Mouse (Mus musculus): ENCODE results near the gene Pdcl3. TPM values are rescaled to one million over a fixed set of nuclear protein-coding genes. Genes with fewer than 3 reads are reported as not detected.

Gene Pdcl3
- polyA plus RNA-seq (2015; fragmentation: Nextera tagmentation; extraction: Ambion mirVana) = 173 and 192 TPM in 2 replicates

DNA sequence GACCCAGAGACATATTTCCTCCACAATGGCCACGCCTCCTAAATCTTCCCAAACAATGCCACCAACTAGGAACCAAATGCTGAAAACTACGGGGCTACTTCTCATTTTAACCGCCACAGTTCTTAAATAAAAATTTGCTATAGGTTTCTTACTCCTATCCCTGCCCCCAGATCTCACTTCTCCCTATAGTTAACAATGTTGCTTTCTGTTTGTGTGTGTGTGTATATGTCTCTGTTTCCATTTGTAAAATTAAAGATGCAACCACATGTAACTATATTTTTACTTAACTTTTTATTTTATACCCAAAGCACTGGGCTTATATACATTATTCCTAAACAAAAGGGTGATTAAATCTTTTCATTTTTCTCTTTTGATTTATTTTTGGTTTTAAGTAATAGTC is at the start of gene Pdcl3:
Gene Pdcl3 (plus strand): TSS at position 301 of the 400 bp plus-strand sequence.
- H3K4me3 ChIP-seq = no peak within 1 kb of the TSS
- peaks cover 17% of the 10 kb centered on the region for H3K4me1 ChIP-seq
- 82% methylated on average over 3 of the region's 3 CpGs for WGBS
- H3K9me3 ChIP-seq (replicated peaks) = no peaks in the 10 kb centered on the region
- no peak within 1 kb of the TSS for H3K4me2 ChIP-seq
- H3K9ac ChIP-seq = no peak within 1 kb of the TSS
- no peak within 1 kb of the TSS for H3K27ac ChIP-seq
- H3K27me3 ChIP-seq = no peaks in the 10 kb centered on the region
- ATAC-seq = no peak
- H3K36me3 ChIP-seq (ENCODE audit: poor library complexity, severe bottlenecking) = no peaks in the 10 kb centered on the region

- Histone ChIP-seq H3K9me3 (replicated peaks) (no peaks in the 10 kb centered on the region), H3K4me3 (no peak overlapping the region), H3K27me3 (no peaks in the 10 kb centered on the region), H3K4me2 (no peak overlapping the region), H3K4me1 (no peaks in the 10 kb centered on the region), H3K36me3 (ENCODE audit: poor library complexity, severe bottlenecking) (no peaks in the 10 kb centered on the region), H3K9ac (no peak overlapping the region), H3K27ac (no peak overlapping the region)
- 20% methylated on average over 6 of the region's 6 CpGs for WGBS
- no peak for ATAC-seq
Observed at GRCm38 (mm10) chr1:38936780-38937179, 48.6 kb upstream of the Pdcl3 start.

- no peak within 1 kb of the TSS for H3K9ac ChIP-seq
- no peak for ATAC-seq
- no peaks in the 10 kb centered on the region for H3K4me1 ChIP-seq
- H3K27me3 ChIP-seq = no peaks in the 10 kb centered on the region
- H3K27ac ChIP-seq = no peak within 1 kb of the TSS
- H3K4me3 ChIP-seq = no peak within 1 kb of the TSS
- no peaks in the 10 kb centered on the region for H3K36me3 ChIP-seq (ENCODE audit: poor library complexity, severe bottlenecking)
- no peaks in the 10 kb centered on the region for H3K9me3 ChIP-seq (replicated peaks)
- 75% methylated on average over 6 of the region's 6 CpGs for WGBS
- no peak within 1 kb of the TSS for H3K4me2 ChIP-seq
Observed at GRCm38 (mm10) chr1:38938849-38939248, 46.6 kb upstream of the Pdcl3 start, which contains the start of gene Nms. Gene Nms (plus strand): TSS chr1:38939149.

DNA sequence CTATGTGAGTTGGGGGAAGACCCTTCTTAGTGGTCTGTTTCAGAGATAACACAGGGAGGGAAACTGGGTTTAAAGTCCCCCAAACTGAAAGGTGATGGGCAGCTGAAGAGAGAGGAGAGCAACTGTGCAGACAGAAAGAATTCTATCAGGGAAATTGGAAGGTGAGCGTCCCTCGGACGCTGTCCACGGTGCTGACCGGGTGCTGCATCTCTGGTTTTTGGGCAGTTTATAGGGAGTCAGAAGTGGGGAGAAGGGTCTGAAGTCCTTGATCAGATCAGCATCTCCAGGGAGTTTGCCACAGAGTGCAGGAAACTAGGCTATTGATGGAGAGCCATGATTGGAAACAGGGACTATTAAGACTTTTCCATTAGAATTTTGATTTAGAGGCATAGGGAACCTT is 45.8 kb upstream of the Pdcl3 start:
- WGBS = 12% methylated on average over 5 of the region's 5 CpGs
- H3K4me2 ChIP-seq = no peak overlapping the region
- H3K9me3 ChIP-seq (replicated peaks) = no peaks in the 10 kb centered on the region
- no peak overlapping the region for H3K4me3 ChIP-seq
- no peaks in the 10 kb centered on the region for H3K4me1 ChIP-seq
- no peaks in the 10 kb centered on the region for H3K27me3 ChIP-seq
- H3K36me3 ChIP-seq (ENCODE audit: poor library complexity, severe bottlenecking) = no peaks in the 10 kb centered on the region
- ATAC-seq = no peak
- H3K9ac ChIP-seq = no peak overlapping the region
- no peak overlapping the region for H3K27ac ChIP-seq

GRCm38 (mm10) chr1:38956457-38956856 is 29.0 kb upstream of the Pdcl3 start:
- Histone ChIP-seq H3K27me3 (no peaks in the 10 kb centered on the region), H3K4me3 (no peak overlapping the region), H3K9me3 (replicated peaks) (no peaks in the 10 kb centered on the region), H3K4me1 (no peaks in the 10 kb centered on the region), H3K27ac (no peak overlapping the region), H3K36me3 (ENCODE audit: poor library complexity, severe bottlenecking) (no peaks in the 10 kb centered on the region), H3K4me2 (no peak overlapping the region), H3K9ac (no peak overlapping the region)
- no peak for ATAC-seq
- WGBS = 89% methylated on average over 3 of the region's 3 CpGs

DNA sequence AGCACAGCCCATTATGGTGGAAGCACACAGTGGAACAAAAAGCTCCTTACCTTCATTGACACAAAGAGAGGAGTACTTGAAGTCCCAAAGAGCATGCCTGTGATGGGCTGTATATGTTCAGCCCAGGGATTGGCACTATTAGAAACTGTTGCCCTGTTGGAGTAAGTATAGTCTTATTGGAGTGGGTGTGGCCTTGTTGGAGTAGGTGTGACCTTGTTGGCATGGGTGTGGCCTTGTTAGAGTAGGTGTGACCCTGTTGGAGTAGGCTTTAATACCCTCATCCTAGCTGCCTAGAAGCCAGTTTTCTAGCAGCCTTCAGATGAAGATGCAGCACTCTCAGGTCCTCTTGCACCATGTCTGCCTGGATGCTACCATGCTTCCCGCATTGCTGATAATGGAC is 16.3 kb upstream of the Pdcl3 start:
- Histone ChIP-seq H3K9me3 (replicated peaks) (no peaks in the 10 kb centered on the region), H3K36me3 (ENCODE audit: poor library complexity, severe bottlenecking) (no peaks in the 10 kb centered on the region), H3K4me2 (no peak overlapping the region), H3K4me1 (no peaks in the 10 kb centered on the region), H3K9ac (no peak overlapping the region), H3K4me3 (no peak overlapping the region), H3K27ac (no peak overlapping the region), H3K27me3 (no peaks in the 10 kb centered on the region)
- WGBS = 82% methylated on average over 1 of the region's 1 CpGs
- ATAC-seq = no peak

DNA sequence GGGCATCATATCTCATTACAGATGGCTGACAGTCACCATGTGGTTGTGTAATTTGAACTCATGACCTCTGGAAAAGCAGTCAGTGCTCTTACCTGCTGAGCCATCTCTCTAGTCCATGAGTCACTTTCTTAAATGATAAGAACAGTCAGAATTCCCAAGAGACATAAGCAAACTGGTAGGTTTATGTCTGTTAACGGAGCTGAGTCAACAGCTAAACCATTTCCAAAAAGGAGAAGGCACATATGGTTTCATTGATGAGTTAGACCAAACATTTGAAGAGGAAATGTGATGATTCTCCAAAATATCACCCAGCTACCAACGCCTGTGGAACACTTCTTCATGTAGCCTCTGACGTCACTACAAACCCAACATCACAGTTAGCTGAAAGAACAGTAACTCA is 13.7 kb upstream of the Pdcl3 start:
- H3K9ac ChIP-seq = no peak overlapping the region
- H3K9me3 ChIP-seq (replicated peaks) = no peaks in the 10 kb centered on the region
- H3K4me2 ChIP-seq = no peak overlapping the region
- no peak for ATAC-seq
- H3K36me3 ChIP-seq (ENCODE audit: poor library complexity, severe bottlenecking) = no peaks in the 10 kb centered on the region
- H3K4me1 ChIP-seq = no peaks in the 10 kb centered on the region
- no peak overlapping the region for H3K4me3 ChIP-seq
- WGBS = 87% methylated on average over 3 of the region's 3 CpGs
- no peak overlapping the region for H3K27ac ChIP-seq
- H3K27me3 ChIP-seq = no peaks in the 10 kb centered on the region

GRCm38 (mm10) chr1:38972986-38973592 is 12.3 kb upstream of the Pdcl3 start:
- no peak for ATAC-seq
- Histone ChIP-seq H3K4me1 (no peaks in the 10 kb centered on the region), H3K27me3 (no peaks in the 10 kb centered on the region), H3K4me3 (no peak overlapping the region), H3K9ac (no peak overlapping the region), H3K27ac (no peak overlapping the region), H3K4me2 (no peak overlapping the region), H3K36me3 (ENCODE audit: poor library complexity, severe bottlenecking) (no peaks in the 10 kb centered on the region), H3K9me3 (replicated peaks) (no peaks in the 10 kb centered on the region)
- 86% methylated on average over 9 of the region's 9 CpGs for WGBS

GRCm38 (mm10) chr1:38979953-38980352 is 5.5 kb upstream of the Pdcl3 start:
- H3K9ac ChIP-seq = no peak overlapping the region
- H3K27me3 ChIP-seq = no peaks in the 10 kb centered on the region
- H3K4me2 ChIP-seq = no peak overlapping the region
- H3K4me1 ChIP-seq = no peaks in the 10 kb centered on the region
- 90% methylated on average over 7 of the region's 7 CpGs for WGBS
- no peak for ATAC-seq
- no peak overlapping the region for H3K4me3 ChIP-seq
- H3K27ac ChIP-seq = no peak overlapping the region
- H3K36me3 ChIP-seq (ENCODE audit: poor library complexity, severe bottlenecking) = no peaks in the 10 kb centered on the region
- no peaks in the 10 kb centered on the region for H3K9me3 ChIP-seq (replicated peaks)

GRCm38 (mm10) chr1:38983870-38984269 is 1.5 kb upstream of the Pdcl3 start:
- Histone ChIP-seq H3K4me2 (no peak overlapping the region), H3K27me3 (no peaks in the 10 kb centered on the region)
- 75% methylated on average over 2 of the region's 2 CpGs for WGBS

GRCm38 (mm10) chr1:38987080-38987864 is 1.9 kb downstream of the Pdcl3 start:
- 6% methylated on average over 37 of the region's 38 CpGs for WGBS
- Histone ChIP-seq H3K9ac (peak overlapping the region; percentile 81), H3K4me2 (peak overlapping the region; percentile 86), H3K27me3 (no peaks in the 10 kb centered on the region), H3K27ac (peak overlapping the region; percentile 55), H3K4me1 (peaks cover 21% of the 10 kb centered on the region), H3K4me3 (peak overlapping the region; percentile 72), H3K9me3 (replicated peaks) (no peaks in the 10 kb centered on the region), H3K36me3 (ENCODE audit: poor library complexity, severe bottlenecking) (peaks cover 7% of the 10 kb centered on the region)
- peak; percentile 99 for ATAC-seq

More at GRCm38 (mm10) chr1:38983870-38984269, 1.5 kb upstream of the Pdcl3 start:
- no peak overlapping the region for H3K4me3 ChIP-seq
- no peak overlapping the region for H3K27ac ChIP-seq
- no peak overlapping the region for H3K9ac ChIP-seq
- H3K36me3 ChIP-seq (ENCODE audit: poor library complexity, severe bottlenecking) = no peaks in the 10 kb centered on the region
- no peaks in the 10 kb centered on the region for H3K9me3 ChIP-seq (replicated peaks)
- no peak for ATAC-seq
- H3K4me1 ChIP-seq = peaks cover 11% of the 10 kb centered on the region

DNA sequence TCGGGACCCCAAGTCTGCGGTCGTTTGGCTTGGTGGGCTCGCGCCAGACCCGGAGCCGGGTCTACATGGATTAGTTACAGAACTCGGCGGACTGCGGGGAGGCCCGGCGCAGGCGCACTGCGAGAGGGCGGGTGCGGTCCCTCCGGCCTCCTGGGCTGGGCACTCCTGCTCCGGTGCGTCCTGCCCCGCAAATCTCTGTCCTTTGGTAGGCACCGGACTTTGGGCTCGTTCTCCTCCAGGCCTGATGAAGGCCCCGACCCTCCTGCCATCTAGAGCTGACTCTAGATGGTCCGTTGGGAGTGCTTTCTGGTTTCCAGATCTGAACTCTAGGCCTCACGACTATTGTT is 2.4 kb downstream of the Pdcl3 start:
- peak; percentile 88 for ATAC-seq
- peak overlapping the region; percentile 72 for H3K4me3 ChIP-seq
- H3K27me3 ChIP-seq = no peaks in the 10 kb centered on the region
- H3K27ac ChIP-seq = peak overlapping the region; percentile 55
- H3K36me3 ChIP-seq (ENCODE audit: poor library complexity, severe bottlenecking) = peaks cover 13% of the 10 kb centered on the region
- H3K4me2 ChIP-seq = peak overlapping the region; percentile 86
- 2% methylated on average over 25 of the region's 25 CpGs for WGBS
- no peaks in the 10 kb centered on the region for H3K9me3 ChIP-seq (replicated peaks)
- H3K9ac ChIP-seq = peak overlapping the region; percentile 81
- peaks cover 24% of the 10 kb centered on the region for H3K4me1 ChIP-seq
